Mouse (Mus musculus): ENCODE data around the gene Gm20521. TPM values are rescaled to one million over a fixed set of nuclear protein-coding genes. Genes with fewer than 3 reads are reported as not detected.
A peak's percentile ranks its signal among the peaks of the same experiment; 100 is the strongest.

Gene Gm20521
- polyA plus RNA-seq, 1 experiment from 2014 or later, result not detected

DNA sequence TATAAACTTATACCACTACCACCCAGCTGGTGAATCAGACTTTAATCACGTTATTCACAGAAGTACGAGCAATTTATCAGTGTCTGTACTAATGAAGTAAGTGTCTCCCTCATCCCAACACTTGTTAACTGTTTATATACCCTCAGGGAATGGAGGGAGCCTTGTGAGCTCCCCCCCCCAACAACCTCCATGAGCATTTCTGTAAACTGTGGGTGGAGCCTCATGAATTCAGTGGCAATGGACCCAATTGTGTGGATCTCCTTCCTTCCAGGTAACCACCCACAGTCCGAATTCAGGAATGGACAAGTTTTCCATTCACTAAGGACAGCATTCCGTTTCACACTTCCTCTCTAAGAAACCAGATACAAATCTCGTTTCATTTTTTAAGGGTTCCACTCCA is 17.6 kb upstream of the Gm20521 start:
- no peaks in the 10 kb centered on the region for H3K9me3 ChIP-seq (ENCODE audit: control insufficient read depth, low read length)
- DNase-seq (ENCODE audit: low spot score), result no peak
- no peaks in the 10 kb centered on the region for H3K27me3 ChIP-seq (ENCODE audit: control insufficient read depth, insufficient read depth, low read length)
- no peak for ATAC-seq (ENCODE audit: low FRiP score)
- H3K4me1 ChIP-seq (replicated peaks; ENCODE audit: control insufficient read depth, insufficient read depth, low read length), result no peaks in the 10 kb centered on the region
- no peak overlapping the region for H3K27ac ChIP-seq (ENCODE audit: low read depth, low read length)
- no peak overlapping the region for H3K4me3 ChIP-seq (ENCODE audit: low read depth, low read length)
- WGBS, result 86% methylated on average over 5 of the region's 5 CpGs
- H3K4me2 ChIP-seq (replicated peaks; ENCODE audit: low read depth, low read length), result no peak overlapping the region
- no peaks in the 10 kb centered on the region for H3K36me3 ChIP-seq (ENCODE audit: control insufficient read depth, insufficient read depth, low read length)
- no peak overlapping the region for H3K9ac ChIP-seq (ENCODE audit: low read depth, low read length)

DNA sequence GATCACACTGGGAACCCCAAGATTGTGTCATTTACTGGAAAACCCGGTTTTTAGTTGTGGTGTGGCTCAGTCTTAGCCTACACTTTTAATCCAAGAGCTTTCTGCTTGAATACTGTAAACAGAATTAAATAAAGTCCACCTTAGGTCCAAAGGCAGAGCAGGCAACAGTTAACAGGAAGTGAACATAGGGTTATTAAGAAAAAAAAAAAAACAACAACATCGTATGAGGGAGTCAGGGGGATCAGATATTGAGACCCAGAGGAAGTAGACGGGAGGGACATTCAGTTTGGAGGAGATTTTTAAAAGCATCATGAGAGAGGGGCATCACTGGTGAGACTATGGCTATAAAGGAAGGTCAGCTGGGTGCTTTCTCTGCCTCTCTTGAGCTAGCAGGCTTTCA is 17.0 kb upstream of the Gm20521 start:
- DNase-seq (ENCODE audit: low spot score), result no peak
- H3K27ac ChIP-seq (ENCODE audit: low read depth, low read length), result no peak overlapping the region
- WGBS, result 66% methylated on average over 3 of the region's 3 CpGs
- H3K4me1 ChIP-seq (replicated peaks; ENCODE audit: control insufficient read depth, insufficient read depth, low read length), result no peaks in the 10 kb centered on the region
- ATAC-seq (ENCODE audit: low FRiP score), result no peak
- H3K36me3 ChIP-seq (ENCODE audit: control insufficient read depth, insufficient read depth, low read length), result no peaks in the 10 kb centered on the region
- H3K9ac ChIP-seq (ENCODE audit: low read depth, low read length), result no peak overlapping the region
- H3K4me2 ChIP-seq (replicated peaks; ENCODE audit: low read depth, low read length), result no peak overlapping the region
- no peaks in the 10 kb centered on the region for H3K9me3 ChIP-seq (ENCODE audit: control insufficient read depth, low read length)
- no peak overlapping the region for H3K4me3 ChIP-seq (ENCODE audit: low read depth, low read length)
- H3K27me3 ChIP-seq (ENCODE audit: control insufficient read depth, insufficient read depth, low read length), result no peaks in the 10 kb centered on the region

DNA sequence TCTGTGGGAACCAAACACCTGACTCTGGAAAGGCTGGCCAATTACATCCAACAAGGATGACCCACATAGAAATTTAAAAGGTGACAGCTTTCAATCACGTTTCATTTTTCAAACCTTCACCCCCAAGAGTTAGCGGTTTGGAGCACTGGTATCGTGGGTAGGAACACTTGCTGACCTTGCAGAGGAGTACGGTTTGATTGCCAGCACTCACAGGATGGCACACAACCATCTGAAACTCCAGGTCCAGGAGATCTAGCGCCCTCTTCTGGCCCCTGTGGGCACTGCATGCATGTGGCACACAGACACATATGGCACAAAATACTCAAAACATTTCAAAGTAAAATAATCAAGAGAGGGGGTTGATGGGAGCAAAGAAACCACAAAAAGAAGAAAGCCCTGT is 16.3 kb upstream of the Gm20521 start:
- Histone ChIP-seq H3K4me3 (ENCODE audit: low read depth, low read length) (no peak overlapping the region), H3K27ac (ENCODE audit: low read depth, low read length) (no peak overlapping the region), H3K9me3 (ENCODE audit: control insufficient read depth, low read length) (no peaks in the 10 kb centered on the region), H3K27me3 (ENCODE audit: control insufficient read depth, insufficient read depth, low read length) (no peaks in the 10 kb centered on the region), H3K9ac (ENCODE audit: low read depth, low read length) (no peak overlapping the region), H3K36me3 (ENCODE audit: control insufficient read depth, insufficient read depth, low read length) (no peaks in the 10 kb centered on the region), H3K4me1 (replicated peaks; ENCODE audit: control insufficient read depth, insufficient read depth, low read length) (no peaks in the 10 kb centered on the region), H3K4me2 (replicated peaks; ENCODE audit: low read depth, low read length) (no peak overlapping the region)
- peak; percentile 40 for DNase-seq (ENCODE audit: low spot score)
- no peak for ATAC-seq (ENCODE audit: low FRiP score)
- 55% methylated on average over 5 of the region's 5 CpGs for WGBS

DNA sequence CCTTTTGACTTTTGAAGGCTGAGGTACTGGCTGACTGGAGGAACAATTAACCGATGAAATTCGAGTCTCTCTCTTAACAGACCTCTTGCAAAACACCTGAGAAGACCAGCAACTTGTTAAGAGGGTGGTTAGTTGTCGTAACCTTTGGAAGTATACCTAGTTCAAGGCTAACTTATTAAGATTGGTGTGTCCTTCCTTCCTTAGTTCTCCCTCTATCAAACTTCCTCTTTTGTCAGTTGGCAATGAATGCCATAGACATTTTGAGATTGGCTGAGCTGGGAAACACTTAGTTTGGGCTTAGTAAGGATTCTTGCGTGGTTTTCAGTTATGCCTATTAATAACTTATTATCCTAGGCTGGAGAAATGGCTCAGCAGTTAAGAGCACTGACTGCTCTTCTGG is 15.2 kb upstream of the Gm20521 start:
- Histone ChIP-seq H3K9ac (ENCODE audit: low read depth, low read length) (no peak overlapping the region), H3K4me3 (ENCODE audit: low read depth, low read length) (no peak overlapping the region), H3K9me3 (ENCODE audit: control insufficient read depth, low read length) (no peaks in the 10 kb centered on the region), H3K27me3 (ENCODE audit: control insufficient read depth, insufficient read depth, low read length) (no peaks in the 10 kb centered on the region), H3K27ac (ENCODE audit: low read depth, low read length) (no peak overlapping the region), H3K4me1 (replicated peaks; ENCODE audit: control insufficient read depth, insufficient read depth, low read length) (no peaks in the 10 kb centered on the region), H3K4me2 (replicated peaks; ENCODE audit: low read depth, low read length) (no peak overlapping the region), H3K36me3 (ENCODE audit: control insufficient read depth, insufficient read depth, low read length) (no peaks in the 10 kb centered on the region)
- 87% methylated on average over 4 of the region's 4 CpGs for WGBS
- ATAC-seq (ENCODE audit: low FRiP score), result no peak
- DNase-seq (ENCODE audit: low spot score), result no peak

DNA sequence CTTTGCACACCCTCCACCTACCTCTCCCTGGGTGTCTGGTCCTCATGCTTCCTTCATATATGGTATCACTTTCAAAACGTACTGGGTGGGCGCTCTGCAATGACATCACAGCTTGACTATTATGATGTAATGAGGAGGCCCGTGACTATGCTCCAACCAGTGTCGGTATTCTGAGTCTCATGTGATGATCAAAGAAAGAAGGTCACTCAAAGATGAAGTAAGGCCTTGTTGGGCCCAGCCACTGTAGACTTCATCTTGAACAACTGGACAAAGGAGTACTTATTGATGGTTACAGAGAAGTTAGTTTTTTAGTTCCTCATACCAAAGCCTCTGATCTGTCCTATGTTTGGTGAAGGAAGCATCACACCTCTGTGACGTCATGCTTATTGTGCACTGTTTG is 12.4 kb upstream of the Gm20521 start, which contains the start of gene Homez:
TSS of gene Homez (minus strand) at position 101 of the 400 bp plus-strand sequence.
- no peaks in the 10 kb centered on the region for H3K9me3 ChIP-seq (ENCODE audit: control insufficient read depth, low read length)
- no peaks in the 10 kb centered on the region for H3K36me3 ChIP-seq (ENCODE audit: control insufficient read depth, insufficient read depth, low read length)
- no peak within 1 kb of the TSS for H3K9ac ChIP-seq (ENCODE audit: low read depth, low read length)
- no peak within 1 kb of the TSS for H3K4me2 ChIP-seq (replicated peaks; ENCODE audit: low read depth, low read length)
- DNase-seq (ENCODE audit: low spot score) (no peak), ATAC-seq (ENCODE audit: low FRiP score) (no peak)
- H3K27me3 ChIP-seq (ENCODE audit: control insufficient read depth, insufficient read depth, low read length), result no peaks in the 10 kb centered on the region
- H3K4me1 ChIP-seq (replicated peaks; ENCODE audit: control insufficient read depth, insufficient read depth, low read length), result no peaks in the 10 kb centered on the region; the same call in 1 of the 2 replicates
- no peak within 1 kb of the TSS for H3K4me3 ChIP-seq (ENCODE audit: low read depth, low read length)
- H3K27ac ChIP-seq (ENCODE audit: low read depth, low read length), result no peak within 1 kb of the TSS
- 89% methylated on average over 5 of the region's 5 CpGs for WGBS

DNA sequence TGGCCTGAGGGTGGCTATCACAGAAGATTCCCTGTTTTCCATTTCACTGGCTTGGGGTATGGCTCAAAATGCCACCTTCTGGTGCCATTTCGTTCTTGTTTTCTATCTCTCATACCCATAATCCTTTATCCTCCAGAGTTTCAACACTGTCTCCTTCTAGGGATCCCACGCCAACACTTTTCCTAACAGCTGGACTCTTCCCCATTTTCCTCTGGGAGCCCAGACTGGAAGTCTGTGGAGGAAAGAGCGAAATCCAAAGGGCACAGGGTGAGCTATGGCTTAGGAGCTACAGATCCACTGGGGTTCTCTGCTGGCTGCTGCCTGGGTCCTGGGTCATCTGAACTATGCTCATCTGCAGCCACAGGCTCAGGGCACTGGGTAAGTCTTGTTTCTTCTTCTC is 9.1 kb upstream of the Gm20521 start:
- DNase-seq (ENCODE audit: low spot score) (no peak), ATAC-seq (ENCODE audit: low FRiP score) (no peak)
- H3K36me3 ChIP-seq (ENCODE audit: control insufficient read depth, insufficient read depth, low read length), result no peaks in the 10 kb centered on the region
- H3K4me2 ChIP-seq (replicated peaks; ENCODE audit: low read depth, low read length), result no peak overlapping the region
- H3K4me1 ChIP-seq (replicated peaks; ENCODE audit: control insufficient read depth, insufficient read depth, low read length), result no peaks in the 10 kb centered on the region; the same call in 1 of the 2 replicates
- no peak overlapping the region for H3K9ac ChIP-seq (ENCODE audit: low read depth, low read length)
- H3K27ac ChIP-seq (ENCODE audit: low read depth, low read length), result no peak overlapping the region
- WGBS, result 82% methylated on average over 3 of the region's 3 CpGs
- H3K9me3 ChIP-seq (ENCODE audit: control insufficient read depth, low read length), result no peaks in the 10 kb centered on the region
- H3K27me3 ChIP-seq (ENCODE audit: control insufficient read depth, insufficient read depth, low read length), result no peaks in the 10 kb centered on the region
- H3K4me3 ChIP-seq (ENCODE audit: low read depth, low read length), result no peak overlapping the region

DNA sequence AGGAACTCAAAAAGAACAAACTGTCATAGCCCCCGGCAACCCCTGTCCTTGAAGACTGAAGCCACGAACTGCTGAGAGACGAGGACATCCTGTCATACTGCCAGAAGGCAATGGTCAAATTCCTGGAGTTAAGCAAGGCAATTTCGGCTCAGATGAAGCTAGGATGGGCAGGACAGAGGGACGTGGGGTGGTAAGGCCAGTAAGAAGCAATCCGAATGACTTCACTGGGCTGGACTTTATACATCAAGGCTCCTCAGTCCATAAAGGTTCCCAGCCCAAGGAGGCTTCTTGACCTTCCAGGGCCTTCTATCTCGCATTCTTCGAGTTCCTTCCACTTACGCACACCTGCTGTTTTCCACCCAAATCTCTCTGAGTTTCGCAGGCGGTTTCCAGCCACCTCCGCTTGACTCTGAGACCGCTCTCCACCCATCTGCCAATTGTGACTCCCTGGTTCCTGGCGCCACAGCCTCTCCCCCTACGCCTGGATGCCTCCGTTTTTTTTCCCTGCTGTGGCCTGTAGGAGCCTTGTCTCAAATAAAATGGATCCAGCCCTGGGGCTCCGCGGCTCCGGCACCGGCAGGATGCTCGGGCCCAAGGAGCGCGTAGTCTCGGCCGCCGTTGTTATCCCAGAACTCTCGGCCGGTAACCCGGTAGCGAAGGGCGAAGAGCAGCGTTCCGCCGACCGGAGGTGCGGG is 7.2 kb upstream of the Gm20521 start:
- 2% methylated on average over 36 of the region's 36 CpGs for WGBS

DNA sequence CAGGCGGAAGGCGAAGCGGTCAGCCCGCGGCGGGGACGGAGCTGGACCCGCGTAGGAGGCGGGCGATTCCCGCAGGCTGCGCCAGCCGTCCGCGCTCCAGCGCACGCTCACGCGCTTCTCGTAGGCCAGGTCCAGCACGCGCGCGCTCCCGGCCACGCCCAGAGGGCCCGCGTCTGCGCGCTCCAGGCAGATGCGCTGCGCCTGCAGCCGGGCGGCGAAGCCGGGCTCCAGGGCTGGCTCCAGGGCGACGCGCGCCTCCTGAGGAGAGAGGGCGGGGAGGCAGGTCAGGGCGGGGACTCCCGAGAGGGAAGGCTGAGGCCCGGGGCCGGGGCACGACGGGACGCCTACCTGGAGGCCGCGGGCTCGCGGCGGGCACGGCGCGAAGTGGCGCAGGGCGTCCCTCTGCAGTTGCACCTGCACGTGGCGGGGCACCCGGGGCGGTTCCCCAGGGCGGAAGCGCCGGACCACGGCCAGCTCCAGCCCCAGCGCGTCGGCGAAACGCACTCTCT is 6.6 kb upstream of the Gm20521 start:
- H3K36me3 ChIP-seq (ENCODE audit: control insufficient read depth, insufficient read depth, low read length), result no peaks in the 10 kb centered on the region
- H3K9me3 ChIP-seq (ENCODE audit: control insufficient read depth, low read length), result no peaks in the 10 kb centered on the region
- peak overlapping the region; percentile 67 for H3K4me3 ChIP-seq (ENCODE audit: low read depth, low read length)
- no peaks in the 10 kb centered on the region; the same call in 1 of the 2 replicates for H3K4me1 ChIP-seq (replicated peaks; ENCODE audit: control insufficient read depth, insufficient read depth, low read length)
- peak overlapping the region; percentile 74 for H3K27ac ChIP-seq (ENCODE audit: low read depth, low read length)
- peak overlapping the region; percentile 84 for H3K9ac ChIP-seq (ENCODE audit: low read depth, low read length)
- H3K27me3 ChIP-seq (ENCODE audit: control insufficient read depth, insufficient read depth, low read length), result no peaks in the 10 kb centered on the region
- H3K4me2 ChIP-seq (replicated peaks; ENCODE audit: low read depth, low read length), result peak overlapping the region; percentile 99
- DNase-seq (ENCODE audit: low spot score), result peak; percentile 96
- WGBS, result under 1% methylated on average over 67 of the region's 72 CpGs
- ATAC-seq (ENCODE audit: low FRiP score), result peak; percentile 92

More for the DNA sequence above, 7.2 kb upstream of the Gm20521 start:
- H3K4me1 ChIP-seq (replicated peaks; ENCODE audit: control insufficient read depth, insufficient read depth, low read length), result no peaks in the 10 kb centered on the region; the same call in 1 of the 2 replicates
- peak overlapping the region; percentile 67 for H3K4me3 ChIP-seq (ENCODE audit: low read depth, low read length)
- peak overlapping the region; percentile 99 for H3K4me2 ChIP-seq (replicated peaks; ENCODE audit: low read depth, low read length)
- H3K9me3 ChIP-seq (ENCODE audit: control insufficient read depth, low read length), result no peaks in the 10 kb centered on the region
- no peaks in the 10 kb centered on the region for H3K27me3 ChIP-seq (ENCODE audit: control insufficient read depth, insufficient read depth, low read length)
- DNase-seq (ENCODE audit: low spot score) (no peak), ATAC-seq (ENCODE audit: low FRiP score) (peak; percentile 63)
- H3K9ac ChIP-seq (ENCODE audit: low read depth, low read length), result peak overlapping the region; percentile 84
- no peaks in the 10 kb centered on the region for H3K36me3 ChIP-seq (ENCODE audit: control insufficient read depth, insufficient read depth, low read length)
- H3K27ac ChIP-seq (ENCODE audit: low read depth, low read length), result peak overlapping the region; percentile 74
